Mouse (Mus musculus) lung, adult 2 months (tissue): ENCODE measurements at regions not wholly inside any gene's neighbourhood (a gene's known extent, or its start where the extent isn't known, plus 50 kb on each side); places are given as distances from the start of the nearest gene placed in this dataset.

Source experiments
- CTCF ChIP-seq: fragments of 200-500 bp; IDR thresholded peaks from 2 replicates; pipeline ENCODE4 v1.5.1; 2011; ENCODE audit warnings: mild to moderate bottlenecking, low read length, control low read depth; ENCODE audit not compliant: insufficient read depth
- POLR2A ChIP-seq: fragments of 200-500 bp; IDR thresholded peaks from 2 replicates; pipeline ENCODE4 v1.6.1; 2011; ENCODE audit warnings: low read depth, mild to moderate bottlenecking, control low read depth, low read length, borderline replicate concordance; ENCODE audit errors: extremely low read depth

DNA sequence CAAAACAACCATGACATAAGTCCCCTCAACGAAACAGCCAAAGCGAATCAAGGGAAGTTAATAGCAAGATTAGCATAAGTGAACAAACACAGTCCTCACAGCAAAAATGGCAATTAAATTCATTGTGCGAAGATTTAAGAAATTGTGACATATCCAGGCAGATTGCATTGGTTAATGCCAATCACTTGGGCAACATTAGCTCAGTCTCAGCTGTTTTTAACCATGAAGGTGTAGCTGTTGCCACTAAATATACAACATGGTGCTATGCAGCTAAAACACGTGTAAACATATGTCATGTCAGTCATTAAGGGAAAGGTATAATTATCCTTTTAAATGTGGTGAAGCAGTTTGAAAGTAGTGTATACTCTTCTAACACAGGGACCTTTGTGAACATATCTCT is 482.8 kb upstream of the Tle4 start:
- TF ChIP-seq CTCF (no peak), POLR2A (no peak)
